ENCODE assay signal across 28 mouse cellular contexts in the genomic region with DNA sequence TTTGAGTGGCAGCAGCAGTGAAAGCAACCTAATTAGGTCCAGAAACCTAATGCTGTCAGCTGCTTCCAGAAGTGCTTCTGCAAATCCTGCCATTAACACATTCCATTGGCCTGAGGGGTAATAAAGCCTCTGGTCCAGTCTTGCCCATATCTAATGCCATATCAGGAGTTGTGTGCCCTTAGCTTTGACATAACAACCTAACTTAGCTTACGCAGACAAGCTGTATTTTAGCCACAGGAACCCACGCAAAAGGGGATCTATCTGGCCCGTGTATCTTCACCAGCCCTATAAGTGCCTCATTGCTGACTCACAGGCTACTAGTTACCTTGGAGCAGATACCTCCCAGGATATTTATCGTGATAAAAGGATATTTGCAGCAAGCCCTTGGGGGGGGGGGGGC. TPM values are rescaled to one million over a fixed set of nuclear protein-coding genes. Genes with fewer than 3 reads are reported as not detected.
DNase-seq lines count a peak whose midpoint lies in the region; ATAC-seq and TF ChIP-seq lines count a peak whose summit lies in the region.
"Had no signal": no experiment of that assay in that cellular context is flagged by ENCODE, and none has a peak within 500 bp of the region (broad histone marks: within the 10 kb centered on the region; RNA-seq: fewer than 3 reads in every experiment).

No protein-coding gene starts in this region.

- TF ChIP-seq CTCF in E14TG2a.4 (conservative IDR thresholded peaks at IDR 0.05; ENCODE audit: low read length) = no peak

- peaks cover 27% of the 10 kb centered on the region for H3K4me1 ChIP-seq in limb, embryonic 15.5 days
- peaks cover 43% of the 10 kb centered on the region for H3K4me1 ChIP-seq in limb, embryonic 10.5 days
- peaks cover 80% of the 10 kb centered on the region for H3K4me1 ChIP-seq in E14TG2a.4 (replicated peaks; ENCODE audit: low read depth, low read length)

- H3K4me3 ChIP-seq in limb, embryonic 15.5 days = no peak overlapping the region
- H3K4me3 ChIP-seq in limb, embryonic 10.5 days = no peak overlapping the region; the same call in 1 of the 2 replicates
- H3K4me3 ChIP-seq in E14TG2a.4 (replicated peaks; ENCODE audit: low read length) = peak overlapping the region; percentile 7; the same call in 1 of the 2 replicates
- H3K4me3 ChIP-seq: embryonic facial prominence, embryonic 10.5 days; forebrain, embryonic 13.5 days; heart, adult 2 months; heart, embryonic 15.5 days; hindbrain, embryonic 15.5 days had no signal

- no peaks in the 10 kb centered on the region for H3K27me3 ChIP-seq in limb, embryonic 15.5 days
- no peaks in the 10 kb centered on the region for H3K27me3 ChIP-seq in limb, embryonic 10.5 days (ENCODE audit: low read depth, poor library complexity, severe bottlenecking)
- H3K27me3 ChIP-seq in E14TG2a.4 (ENCODE audit: insufficient read depth, low read length) = no peaks in the 10 kb centered on the region
- H3K27me3 ChIP-seq: hindbrain, embryonic 15.5 days; Patski had no signal

- DNase-seq in limb, embryonic 10.5 days (ENCODE audit: low spot score) = no peak
- peak; percentile 27 for DNase-seq in MN1 (ENCODE audit: low spot score)
- no peak for DNase-seq in layer of hippocampus, adult 9-10 months (ENCODE audit: low spot score)
- no peak for DNase-seq in embryo, embryonic 10.5 days (ENCODE audit: low spot score)
- DNase-seq in gastrocnemius, postnatal 10 days = no peak
- DNase-seq: adrenal gland, postnatal 25 days; cerebellum, adult 18-20 months; cerebellum, adult 9-11 months; cerebellum, postnatal 36 days; forebrain, postnatal 0 days; heart, adult 2 months; heart, postnatal 14 days; kidney, adult 18-20 months had no signal

- no peak overlapping the region for H3K4me2 ChIP-seq in limb, embryonic 15.5 days
- H3K4me2 ChIP-seq: forebrain, embryonic 13.5 days; heart, embryonic 11.5 days; heart, embryonic 15.5 days; hindbrain, embryonic 15.5 days had no signal

- 78% methylated on average over 4 of the region's 4 CpGs for WGBS in limb, embryonic 15.5 days
- WGBS in limb, embryonic 10.5 days = 83% methylated on average over 4 of the region's 4 CpGs

- H3K36me3 ChIP-seq in limb, embryonic 15.5 days = peaks cover 66% of the 10 kb centered on the region
- H3K36me3 ChIP-seq in limb, embryonic 10.5 days = peaks cover 70% of the 10 kb centered on the region
- H3K36me3 ChIP-seq in E14TG2a.4 (ENCODE audit: insufficient read depth, low read length) = peaks cover 71% of the 10 kb centered on the region

- no peak overlapping the region for H3K9ac ChIP-seq in limb, embryonic 15.5 days
- H3K9ac ChIP-seq: forebrain, embryonic 13.5 days; forebrain, postnatal 0 days; heart, embryonic 15.5 days; hindbrain, embryonic 15.5 days had no signal

- peak overlapping the region; percentile 14; the same call in 1 of the 2 replicates for H3K27ac ChIP-seq in limb, embryonic 15.5 days
- H3K27ac ChIP-seq in limb, embryonic 10.5 days = no peak overlapping the region
- H3K27ac ChIP-seq: embryonic facial prominence, embryonic 10.5 days; forebrain, embryonic 13.5 days; heart, adult 2 months; heart, embryonic 15.5 days; hindbrain, embryonic 15.5 days had no signal

- H3K9me3 ChIP-seq in limb, embryonic 15.5 days = no peaks in the 10 kb centered on the region
- no peaks in the 10 kb centered on the region for H3K9me3 ChIP-seq in limb, embryonic 10.5 days (replicated peaks)
- peaks cover 39% of the 10 kb centered on the region for H3K9me3 ChIP-seq in E14TG2a.4 (ENCODE audit: low read length)
- H3K9me3 ChIP-seq: embryonic facial prominence, embryonic 10.5 days; forebrain, embryonic 13.5 days; heart, embryonic 15.5 days; hindbrain, embryonic 15.5 days had no signal

- no peak for ATAC-seq in limb, embryonic 15.5 days (ENCODE audit: insufficient number of reproducible peaks, low FRiP score, low TSS enrichment, low read depth)
- ATAC-seq: activated CD4-positive, CD25-positive, alpha-beta regulatory T cell, adult 4 months; forebrain, embryonic 13.5 days; forebrain, postnatal 0 days; inflammation-experienced regulatory T-cells, adult 6 months; Patski had no signal

RNA-seq across cellular contexts. Expression of a gene that starts 3.3 kb away (rescaled TPM):
- 1,045 and 1,117 TPM in 2 replicates for polyA plus RNA-seq in limb, embryonic 15.5 days (2015; fragmentation: Nextera tagmentation; extraction: Ambion mirVana)
- 1,047 and 1,081 TPM in 2 replicates for polyA plus RNA-seq in limb, embryonic 10.5 days (2016; fragmentation: Nextera tagmentation; extraction: Ambion mirVana)
- total RNA-seq in gastrocnemius, postnatal 10 days (2021) = 100 to 1,000 TPM; 364 to 374 TPM

RNA-seq across cellular contexts. Expression of a gene that starts 10.3 kb away (rescaled TPM):
- not detected in 2 replicates for polyA plus RNA-seq in limb, embryonic 15.5 days (2015; fragmentation: Nextera tagmentation; extraction: Ambion mirVana)
- not detected in 2 replicates for polyA plus RNA-seq in limb, embryonic 10.5 days (2016; fragmentation: Nextera tagmentation; extraction: Ambion mirVana)
- not detected for total RNA-seq in gastrocnemius, postnatal 10 days (2021)
- total RNA-seq: adrenal gland, adult 18-20 months; adrenal gland, postnatal 25 days; forebrain, postnatal 0 days; gastrocnemius, adult 18-20 months; heart, adult 2 months; heart, postnatal 14 days had no signal
- polyA plus RNA-seq: C2C12; forebrain, embryonic 13.5 days; forebrain, postnatal 0 days; G1E; heart, adult 2 months; heart, embryonic 11.5 days; heart, embryonic 15.5 days; Patski had no signal

RNA-seq across cellular contexts. Expression of a gene that starts 18.1 kb away (rescaled TPM):
- not detected in 2 replicates for polyA plus RNA-seq in limb, embryonic 15.5 days (2015; fragmentation: Nextera tagmentation; extraction: Ambion mirVana)
- polyA plus RNA-seq in limb, embryonic 10.5 days (2016; fragmentation: Nextera tagmentation; extraction: Ambion mirVana) = not detected in 2 replicates
- total RNA-seq in gastrocnemius, postnatal 10 days (2021) = not detected
- total RNA-seq: adrenal gland, adult 18-20 months; adrenal gland, postnatal 25 days; gastrocnemius, adult 18-20 months; heart, adult 2 months; heart, postnatal 14 days; hematopoietic stem cell, adult 5-6 weeks had no signal
- polyA plus RNA-seq: forebrain, embryonic 13.5 days; G1E; heart, embryonic 11.5 days; heart, embryonic 15.5 days; hindbrain, embryonic 15.5 days had no signal

RNA-seq across cellular contexts. Expression of a gene that starts 18.4 kb away (rescaled TPM):
- 0.73 and 1.0 TPM in 2 replicates for polyA plus RNA-seq in limb, embryonic 15.5 days (2015; fragmentation: Nextera tagmentation; extraction: Ambion mirVana)
- polyA plus RNA-seq in limb, embryonic 10.5 days (2016; fragmentation: Nextera tagmentation; extraction: Ambion mirVana) = 3.3 and 3.9 TPM in 2 replicates
- not detected for total RNA-seq in gastrocnemius, postnatal 10 days (2021)
- total RNA-seq: G1E; gastrocnemius, adult 18-20 months; heart, postnatal 14 days; hematopoietic stem cell, adult 5-6 weeks had no signal
- polyA plus RNA-seq: G1E; heart, adult 2 months had no signal

RNA-seq across cellular contexts. Expression of a gene that starts 35.3 kb away (rescaled TPM):
- 425 and 436 TPM in 2 replicates for polyA plus RNA-seq in limb, embryonic 15.5 days (2015; fragmentation: Nextera tagmentation; extraction: Ambion mirVana)
- 562 and 563 TPM in 2 replicates for polyA plus RNA-seq in limb, embryonic 10.5 days (2016; fragmentation: Nextera tagmentation; extraction: Ambion mirVana)
- 100 to 1,000 TPM; 177 to 255 TPM for total RNA-seq in gastrocnemius, postnatal 10 days (2021)
